Mouse (Mus musculus) heart, adult 8-10 months (tissue): Measurements from ENCODE around the gene Rab31. TPM values are rescaled to one million over a fixed set of nuclear protein-coding genes. Genes with fewer than 3 reads are reported as not detected.
A peak's percentile ranks its signal among the peaks of the same experiment; 100 is the strongest.

Source experiments
- DNase-seq: peaks from one replicate; pipeline ENCODE4 v3.0.0; 2022; ENCODE audit warnings: low spot score
- total RNA-seq, 4 experiments: library from RNA; stranded (reverse); gene quantifications; 2 replicates each; pipeline ENCODE4 v1.2.4; 2022

Gene Rab31
- total RNA-seq, 4 experiments from 2014 or later = 9.5 to 15.5 (median 12.9) TPM

DNA sequence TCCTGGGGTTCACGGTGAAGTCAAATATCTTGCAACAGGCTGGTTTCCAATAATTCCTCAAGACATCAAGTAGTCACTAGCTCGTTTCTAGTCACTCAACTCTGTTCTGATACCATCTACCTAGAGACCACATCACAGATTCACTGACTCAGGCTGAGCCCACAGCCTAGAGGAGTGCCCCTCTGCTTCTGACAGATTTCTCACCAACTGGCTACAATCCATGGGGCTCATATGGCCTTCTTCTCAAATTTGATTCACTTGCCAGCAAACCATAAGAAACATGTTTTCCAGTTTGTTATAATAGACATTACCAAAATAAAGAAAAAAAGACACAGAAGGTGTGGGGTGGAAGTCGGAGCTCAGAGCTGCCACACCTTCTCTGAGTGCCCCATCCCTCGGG is 31.0 kb downstream of the Rab31 start:
- DNase-seq = no peak

DNA sequence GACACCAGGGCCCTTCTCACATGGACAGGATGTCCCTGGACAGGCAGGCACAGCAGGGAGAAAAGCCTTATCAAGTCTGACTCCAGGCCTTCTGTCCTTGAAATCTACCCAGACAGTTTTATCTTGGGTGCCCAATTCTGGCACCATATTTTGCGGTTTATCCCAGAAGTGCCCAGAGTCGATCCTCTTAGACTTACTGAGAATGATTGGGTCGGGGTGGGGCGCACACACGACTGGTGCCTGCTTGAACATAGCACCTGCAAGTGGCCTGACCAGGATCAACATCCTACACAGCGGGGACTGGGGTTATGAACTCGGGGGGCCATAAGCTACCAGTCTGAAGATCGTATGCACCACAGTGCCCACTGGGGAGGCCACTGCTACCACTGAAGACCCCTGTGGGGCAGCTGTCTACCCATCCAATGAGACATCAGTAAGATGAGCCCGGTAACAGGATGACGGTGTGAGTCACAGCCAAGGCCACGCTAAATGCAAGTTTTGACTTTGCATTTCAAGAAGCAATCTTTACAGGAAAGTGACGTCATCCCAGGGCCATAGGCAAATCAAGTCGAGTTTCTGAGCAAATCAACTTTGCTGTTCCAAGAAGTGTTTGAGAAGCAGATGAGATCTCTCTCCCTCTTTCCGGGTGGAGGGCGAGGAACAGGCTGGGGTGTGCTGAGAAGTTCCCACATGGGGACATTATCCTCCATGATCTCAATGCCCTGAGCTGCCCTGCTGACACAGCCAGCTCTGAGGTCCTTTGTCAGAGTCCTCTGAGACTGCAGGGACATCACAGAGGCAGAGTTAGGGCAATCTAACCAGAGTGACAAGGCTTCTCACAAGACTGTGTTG is 32.5 kb downstream of the Rab31 start:
- no peak for DNase-seq

DNA sequence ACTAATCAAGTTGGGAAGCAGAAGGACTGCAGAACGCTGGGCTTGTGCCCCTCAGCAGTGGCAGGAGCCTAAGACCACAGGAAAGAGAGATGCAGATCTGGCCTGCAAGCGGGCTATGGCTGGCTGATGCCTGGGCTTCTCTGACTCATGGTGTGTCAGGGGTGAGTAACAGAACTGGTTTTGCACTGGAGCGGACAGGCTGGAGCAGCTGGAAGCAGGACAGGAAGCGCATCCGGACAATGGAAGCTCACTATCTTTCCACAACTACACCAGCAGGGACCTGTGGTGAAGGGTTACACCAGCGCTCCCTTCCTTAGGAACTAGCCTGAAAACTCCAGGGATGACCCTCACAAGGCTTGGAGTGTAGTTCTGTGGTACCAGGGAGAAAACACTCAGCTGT is 34.9 kb downstream of the Rab31 start:
- DNase-seq = peak; percentile 51

DNA sequence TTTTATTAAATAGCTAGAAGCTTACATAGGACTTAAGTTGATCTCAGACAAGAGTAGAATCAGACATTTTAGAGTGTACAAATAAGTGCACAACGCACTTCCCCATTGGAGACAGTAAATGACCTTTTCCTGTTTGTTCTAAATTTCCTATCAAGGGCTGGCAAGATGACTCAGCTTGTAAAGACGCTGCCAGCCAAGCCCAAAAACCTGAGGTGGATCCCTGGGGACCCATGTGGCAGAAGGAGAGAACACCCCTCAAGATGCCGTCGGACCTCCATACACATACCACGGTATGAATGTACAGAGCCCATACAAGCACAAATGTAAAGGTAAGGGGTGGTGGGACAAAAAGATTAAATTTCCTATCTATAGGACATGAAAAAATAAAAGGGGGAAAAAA is 35.4 kb downstream of the Rab31 start:
- no peak for DNase-seq

DNA sequence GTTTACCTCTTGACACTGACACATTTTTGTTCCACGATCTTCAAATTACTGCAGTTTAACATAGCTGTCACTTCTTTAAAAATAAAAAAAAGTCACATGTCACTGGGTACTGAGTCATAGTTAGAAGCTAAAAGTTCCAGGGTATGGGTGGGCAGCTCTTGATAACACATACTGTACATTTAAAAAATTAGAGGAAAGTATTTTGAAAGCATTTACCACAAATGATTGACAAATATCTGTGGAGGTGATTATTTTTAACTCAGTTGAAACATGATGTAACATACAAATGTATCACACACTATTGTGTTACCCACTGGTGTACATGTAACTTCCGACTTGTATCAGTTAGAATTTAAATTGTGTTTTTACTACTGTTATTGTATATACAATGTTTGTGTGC is 37.5 kb downstream of the Rab31 start:
- DNase-seq = no peak

DNA sequence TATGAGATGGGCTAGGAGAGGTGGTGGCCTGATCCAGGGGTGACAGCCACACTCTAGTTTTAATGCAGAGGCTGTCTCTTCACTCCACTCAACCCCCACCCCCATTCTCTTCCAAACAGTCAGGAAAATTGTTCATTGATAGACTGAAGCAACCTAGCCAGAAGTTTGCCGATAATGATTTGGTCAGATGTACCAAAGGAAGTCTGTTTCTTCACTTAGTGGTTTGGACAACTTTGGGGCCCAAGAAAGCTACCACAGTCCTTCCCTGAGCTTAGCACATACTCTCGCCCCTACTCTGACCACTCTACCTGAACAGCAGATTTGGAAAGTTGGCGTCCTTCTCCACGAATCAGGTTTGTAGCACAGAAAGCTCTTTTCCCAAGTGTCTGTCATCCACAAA is 39.9 kb downstream of the Rab31 start:
- DNase-seq = peak; percentile 65

DNA sequence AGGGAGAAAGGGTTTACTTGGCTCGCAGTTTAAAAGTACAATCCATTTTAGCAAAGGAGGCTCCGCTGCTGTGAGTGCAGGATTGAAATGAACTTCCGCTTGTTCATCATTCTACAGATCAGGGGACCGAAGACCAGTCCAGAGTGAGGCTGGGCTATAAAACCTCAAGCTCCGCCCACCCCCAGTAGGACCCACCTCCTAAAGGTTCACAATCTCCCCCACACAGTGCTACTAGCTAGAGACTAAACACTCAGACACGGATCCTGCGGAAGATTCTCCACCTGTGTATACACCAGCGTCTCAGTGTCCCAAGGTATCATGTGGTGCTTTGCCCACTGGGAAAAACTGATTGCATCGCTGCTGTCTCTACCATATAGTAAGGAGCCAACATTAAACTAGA is 40.8 kb downstream of the Rab31 start:
- DNase-seq = no peak

DNA sequence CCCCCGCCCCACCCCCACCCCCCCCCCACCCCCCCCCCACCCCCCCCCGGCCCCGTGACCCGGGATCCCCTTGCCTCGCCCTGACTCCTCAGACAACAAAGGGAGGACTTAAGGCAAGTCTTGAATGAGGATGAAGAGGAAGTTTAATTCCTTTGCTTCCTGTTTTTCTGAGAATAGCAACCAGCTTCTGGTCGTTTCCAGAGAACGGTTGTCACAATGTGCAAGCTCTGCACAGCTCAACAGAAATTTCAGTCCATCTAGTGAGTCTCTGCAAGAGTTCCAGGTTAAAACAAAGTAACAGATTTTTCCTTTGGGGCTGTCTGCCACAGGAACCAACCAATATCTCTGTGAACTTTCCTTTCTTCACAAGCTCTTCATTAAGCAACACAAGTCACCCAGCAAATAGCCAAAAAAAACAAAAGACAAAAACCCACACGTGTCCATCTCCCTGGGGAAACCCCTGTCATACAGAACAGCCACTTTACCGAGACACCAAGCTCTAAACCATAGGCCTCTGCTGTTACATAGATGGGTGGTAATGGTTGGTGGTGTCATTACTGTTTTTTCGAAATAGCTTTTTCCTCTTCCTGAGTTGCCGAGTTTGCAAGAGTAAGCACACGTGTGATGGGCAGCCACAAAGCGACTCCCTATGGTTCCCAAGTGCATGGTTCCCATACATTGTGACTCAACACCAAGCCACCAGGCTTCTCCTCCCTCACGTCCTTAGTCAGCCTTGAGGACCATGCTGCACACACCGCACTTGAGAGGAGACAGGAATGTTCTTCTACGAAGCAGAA is 42.4 kb downstream of the Rab31 start:
- DNase-seq = peak; percentile 52

DNA sequence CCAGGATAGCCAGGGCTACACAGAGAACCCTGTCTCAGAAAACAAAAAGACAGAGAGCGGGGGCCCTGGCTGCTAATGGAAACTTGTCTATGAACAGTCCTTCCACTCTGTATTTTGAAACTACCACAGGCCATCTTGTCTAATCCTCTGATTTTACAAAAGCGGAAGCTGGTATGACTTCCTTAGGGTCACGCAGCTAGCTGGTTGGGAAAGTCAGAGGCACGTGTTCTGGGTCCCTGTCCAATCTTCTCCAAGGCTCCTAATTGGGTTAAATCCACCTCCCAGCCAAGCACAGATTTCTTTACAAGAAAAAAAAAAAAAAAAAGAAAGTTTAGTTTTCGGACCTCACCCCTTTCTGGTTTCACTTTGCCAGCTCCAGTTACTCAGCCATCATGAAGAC is 45.8 kb downstream of the Rab31 start:
- DNase-seq = peak; percentile 35

DNA sequence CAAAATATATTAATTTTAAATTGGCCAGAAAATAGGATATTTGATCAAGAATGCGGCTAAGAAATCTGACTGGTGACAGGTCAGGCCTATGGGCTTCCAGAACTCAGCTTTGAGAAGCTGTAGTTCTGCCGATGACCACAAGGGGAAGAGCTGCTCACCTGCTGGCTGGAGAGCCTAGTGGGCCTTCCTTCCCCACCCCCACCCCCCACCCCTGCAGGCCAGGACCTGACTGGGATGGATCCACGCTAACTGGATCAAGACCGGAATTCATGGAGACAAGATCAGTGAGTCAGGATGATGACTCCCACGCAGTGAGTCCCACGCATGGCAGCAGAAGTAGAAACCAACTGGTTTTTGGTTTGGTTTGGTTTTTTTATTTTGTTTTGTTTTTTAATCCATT is 46.3 kb downstream of the Rab31 start:
- DNase-seq = no peak

DNA sequence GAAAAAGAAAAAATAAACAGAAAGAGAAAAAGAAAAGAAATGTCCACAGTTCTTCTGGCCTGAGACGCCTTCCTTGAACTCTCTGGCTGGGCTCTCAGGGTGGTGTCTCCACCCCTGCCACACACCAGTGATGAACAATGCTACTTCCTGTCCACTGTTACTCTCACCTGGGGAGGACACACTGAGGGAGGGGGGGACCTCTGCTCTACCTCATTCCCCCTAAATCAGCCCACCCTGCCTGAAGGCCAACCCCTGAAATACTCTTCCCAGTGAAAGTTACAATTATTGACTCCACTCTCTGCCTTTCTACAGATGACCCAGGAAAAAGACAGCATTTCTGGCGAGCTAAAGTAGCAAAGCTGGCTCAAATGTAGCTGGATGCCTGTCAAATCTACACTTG is 46.7 kb downstream of the Rab31 start:
- no peak for DNase-seq

DNA sequence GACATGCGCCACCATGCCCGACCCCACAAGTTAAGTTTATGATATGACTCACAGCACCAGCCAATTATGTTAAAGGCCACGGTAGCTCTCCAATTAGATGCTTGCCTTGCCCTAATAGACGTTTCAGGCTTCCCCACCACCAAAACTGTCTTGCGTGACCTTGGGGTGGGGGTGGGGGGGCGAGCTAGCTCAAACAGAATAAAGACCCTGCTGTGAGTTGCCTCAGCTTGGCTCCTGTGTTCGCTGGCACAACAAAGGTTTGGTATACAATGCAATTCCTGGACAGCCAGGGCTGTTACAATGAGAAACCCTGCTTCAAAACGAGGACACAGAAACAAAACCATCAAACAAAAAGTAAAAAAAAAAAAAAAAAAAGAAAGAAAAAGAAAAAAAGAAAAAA is 47.2 kb downstream of the Rab31 start:
- DNase-seq = no peak

DNA sequence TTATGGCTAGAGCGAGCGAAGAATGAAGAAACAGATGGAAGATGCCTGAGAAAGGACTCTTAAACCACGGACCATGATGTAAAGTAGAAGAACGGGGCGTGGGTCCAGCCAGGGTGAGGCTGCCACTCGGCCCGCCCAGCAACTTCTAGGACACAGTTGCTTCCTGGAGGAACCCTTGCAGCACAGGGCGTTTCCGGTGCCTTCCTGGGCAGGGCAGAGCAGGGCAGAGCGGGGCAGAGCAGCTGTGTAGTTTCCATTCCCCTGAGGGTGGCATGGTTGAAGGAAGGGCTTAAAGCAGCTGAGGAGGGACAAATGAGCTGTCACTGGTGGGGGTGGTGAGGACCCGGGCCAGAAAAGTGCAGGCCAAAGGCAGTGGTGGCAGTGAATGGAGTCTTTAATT is 48.3 kb downstream of the Rab31 start:
- no peak for DNase-seq

DNA sequence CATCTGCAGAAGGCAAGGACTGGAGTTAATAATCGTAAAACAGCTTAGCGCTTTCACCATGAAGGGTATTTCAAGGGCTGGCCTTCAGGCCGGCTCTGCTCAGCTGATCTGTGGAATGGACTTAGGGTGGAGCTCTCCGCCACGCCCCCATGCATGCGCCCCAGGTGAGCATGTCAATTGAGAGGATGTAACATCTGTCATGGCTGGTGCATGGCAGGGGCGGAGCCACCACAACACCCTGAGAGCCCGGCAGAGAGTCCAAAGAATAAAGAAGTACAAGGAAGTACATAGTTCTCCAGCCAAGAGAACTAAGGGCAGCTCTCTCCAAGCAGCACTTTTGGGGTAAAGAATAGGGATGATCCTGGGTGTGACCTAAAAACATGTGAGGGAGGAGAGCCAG is 48.9 kb downstream of the Rab31 start:
- no peak for DNase-seq

DNA sequence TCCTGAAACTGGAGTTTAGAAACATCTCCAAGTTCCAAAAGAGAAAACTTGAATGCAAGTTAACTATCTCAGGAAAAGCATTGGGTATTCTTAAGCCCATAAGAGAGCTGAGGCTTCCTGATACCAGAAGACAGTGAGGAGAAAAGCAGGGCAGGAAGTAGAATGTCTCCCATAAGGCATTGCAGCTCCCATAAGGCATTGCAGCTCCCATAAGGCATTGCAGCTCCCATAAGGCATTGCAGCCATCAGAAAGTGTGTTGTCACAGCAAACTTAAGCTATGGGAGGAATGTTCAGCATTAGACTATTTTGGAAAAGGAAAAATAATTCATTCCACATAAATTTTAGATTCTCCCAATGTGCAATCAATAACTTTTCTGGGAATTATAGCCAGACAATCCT is 51.2 kb downstream of the Rab31 start:
- DNase-seq = no peak

DNA sequence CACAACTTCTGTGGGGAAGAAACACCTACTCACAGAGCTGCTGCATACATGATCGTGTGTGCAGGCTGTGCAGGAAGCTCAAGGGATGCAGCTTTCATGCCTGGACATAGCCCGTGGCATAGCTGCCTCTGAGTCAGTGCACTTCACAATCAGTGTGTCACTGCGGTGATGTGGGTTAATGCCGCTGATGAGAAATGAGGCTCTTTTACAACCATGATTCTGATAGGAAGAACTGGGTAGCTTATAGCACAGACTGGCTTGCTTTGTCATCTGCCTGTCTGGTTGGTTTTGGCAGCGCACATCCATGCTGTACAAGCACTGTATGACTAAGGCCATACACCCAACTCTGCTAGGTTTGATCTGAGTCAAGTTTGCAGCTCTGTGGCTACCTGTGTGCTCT is 52.7 kb downstream of the Rab31 start:
- no peak for DNase-seq

DNA sequence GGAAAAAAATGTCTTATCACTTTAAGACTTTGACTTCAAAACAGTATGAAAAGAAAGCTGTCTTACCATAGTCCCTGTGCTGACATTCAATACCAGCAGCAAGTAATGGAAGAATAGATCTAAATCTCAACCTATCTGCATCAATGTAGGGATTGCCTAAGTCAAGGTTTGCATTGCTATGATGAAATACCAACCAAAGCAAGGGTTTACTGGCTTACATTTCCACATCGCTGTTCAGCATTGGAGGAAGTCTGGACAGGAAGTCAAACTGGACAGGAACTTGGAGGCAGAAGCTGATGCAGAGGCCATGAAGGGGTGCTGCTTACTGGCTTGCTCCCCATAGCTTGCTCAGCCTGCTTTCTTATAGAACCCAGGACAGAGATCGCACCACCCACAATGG is 54.0 kb downstream of the Rab31 start:
- DNase-seq = no peak

DNA sequence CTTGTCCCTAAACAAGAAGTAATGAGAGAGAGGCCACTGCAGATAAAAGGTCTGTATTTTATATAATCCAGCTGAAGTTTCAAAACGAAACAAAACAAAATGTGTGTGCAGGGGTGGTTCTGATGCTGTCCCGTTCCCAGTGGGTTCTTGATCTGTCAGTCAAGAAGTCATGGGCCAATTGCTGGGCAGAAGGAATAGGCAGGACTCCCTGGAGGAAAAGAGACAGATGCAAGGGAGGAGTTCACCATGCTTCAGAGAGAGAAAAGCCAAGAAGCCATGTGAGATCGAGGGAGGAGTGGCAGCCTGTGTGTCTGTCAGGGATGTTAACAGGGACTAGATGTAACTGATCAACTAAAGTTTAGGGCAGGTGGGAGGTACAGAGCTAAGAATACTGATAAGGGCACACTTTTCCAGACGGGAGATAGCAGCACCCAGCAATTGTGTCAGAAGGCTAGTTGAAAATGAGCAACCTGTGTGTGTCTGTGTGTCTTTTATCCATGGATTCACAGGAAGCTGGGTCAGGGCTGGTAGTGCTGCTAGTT is 54.8 kb downstream of the Rab31 start:
- no peak for DNase-seq

DNA sequence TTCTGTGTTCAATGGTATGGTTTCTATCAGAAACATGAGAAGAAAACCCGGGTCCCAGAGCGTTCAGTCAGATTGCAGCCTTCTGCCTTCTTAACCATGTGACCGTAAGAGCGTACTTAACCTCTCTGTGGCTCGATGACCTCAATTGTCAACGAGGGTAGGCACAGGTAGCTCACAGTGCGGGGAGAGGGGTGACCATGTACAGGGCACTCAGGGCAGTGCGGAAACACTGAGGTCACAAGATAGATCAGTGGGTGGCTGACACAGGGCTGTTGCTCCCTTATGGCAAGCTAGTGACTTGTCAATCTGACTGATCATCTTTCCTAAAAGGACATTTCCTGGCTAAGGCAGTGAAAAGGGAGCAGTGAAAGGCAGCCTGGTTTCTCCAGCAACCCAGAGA is 58.5 kb downstream of the Rab31 start:
- DNase-seq = no peak

DNA sequence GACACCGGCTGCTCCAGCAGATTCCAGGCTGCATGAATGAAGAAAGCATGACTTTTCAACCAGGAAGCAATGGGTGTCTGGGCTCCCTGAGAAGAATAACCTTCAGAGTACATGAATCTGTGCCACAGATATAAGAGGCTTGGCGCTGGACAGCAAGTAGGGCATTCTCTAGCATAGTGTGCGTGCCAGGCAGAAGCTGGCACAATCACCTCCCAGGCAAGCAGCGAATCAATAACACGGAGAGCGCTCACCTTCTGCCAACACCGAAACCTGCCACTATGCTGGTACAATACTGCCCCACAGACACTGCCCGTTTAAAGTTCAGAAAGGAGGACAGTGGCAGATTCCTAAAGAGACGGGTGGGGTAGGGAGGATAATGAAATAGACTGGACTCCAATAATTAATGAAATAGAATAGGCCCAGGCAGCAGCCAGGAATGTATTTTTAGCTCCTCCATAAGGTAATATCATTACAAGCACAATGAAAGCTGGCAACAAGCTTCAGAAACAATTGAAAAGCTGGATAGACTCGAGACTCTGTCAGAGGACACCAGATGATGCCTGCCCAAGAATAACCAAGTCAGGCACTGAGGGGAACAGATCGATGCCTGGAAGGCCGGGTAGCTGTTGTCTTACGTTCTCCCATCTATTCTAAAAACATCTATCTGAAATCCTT is 59.6 kb downstream of the Rab31 start:
- DNase-seq = peak; percentile 51

DNA sequence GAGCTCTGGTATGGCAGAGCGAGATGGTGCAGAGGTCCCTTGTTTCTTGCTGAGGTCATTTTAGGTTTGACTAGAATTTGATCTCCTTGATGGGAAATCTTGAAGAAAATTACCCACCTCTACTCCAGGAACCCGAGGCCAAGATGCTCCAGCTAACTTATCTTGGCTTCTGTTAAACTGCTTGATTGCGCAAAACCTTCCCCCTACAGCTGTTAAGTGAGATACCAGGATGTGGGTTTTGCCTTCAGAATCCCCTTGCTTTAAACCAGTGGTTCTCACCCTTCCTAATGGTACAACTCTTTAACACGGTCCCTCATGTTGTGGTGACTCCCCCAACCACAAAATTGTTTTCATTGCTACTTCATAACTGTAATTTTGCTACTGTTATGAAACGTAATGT is 60.8 kb downstream of the Rab31 start:
- DNase-seq = no peak

DNA sequence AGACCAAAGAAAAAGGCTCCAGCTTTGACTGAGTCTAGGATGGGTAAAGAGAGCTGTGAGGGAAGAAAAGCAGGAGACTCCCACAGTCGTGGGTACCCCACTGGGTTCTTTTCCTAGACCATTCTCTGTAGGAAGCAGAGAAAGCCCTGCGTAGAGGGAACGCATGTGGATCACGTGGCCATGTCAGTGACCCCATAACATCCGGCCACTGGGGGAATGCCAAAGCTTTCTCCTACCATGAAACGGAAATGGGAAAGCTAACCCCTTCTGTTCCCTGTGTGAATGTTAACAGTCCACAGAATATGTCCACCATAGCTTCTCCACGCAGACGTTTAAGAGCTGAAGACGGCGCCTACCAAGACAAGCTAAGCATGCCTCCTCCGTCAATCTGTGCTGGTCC is 62.0 kb downstream of the Rab31 start:
- no peak for DNase-seq
